Mouse (Mus musculus) intestine, postnatal 0 days (tissue): ENCODE results near the gene Tfam. TPM values are rescaled to one million over a fixed set of nuclear protein-coding genes. Genes with fewer than 3 reads are reported as not detected.
A peak's percentile ranks its signal among the peaks of the same experiment; 100 is the strongest.

Experiments
- ATAC-seq: fragments of 200-750 bp; cut with Nextera tagmentation; 2 replicates; pipeline ENCODE4 v1.8.0; 2017; ENCODE audit warnings: mild to moderate bottlenecking, moderate TSS enrichment, moderate library complexity
- H3K27ac ChIP-seq: fragments of 300-500 bp; sonication (generic); 2 replicates; pipeline ENCODE4 v1.5.1; 2014; ENCODE audit warnings: mild to moderate bottlenecking, low read depth, low read length, moderate library complexity
- H3K27me3 ChIP-seq: fragments of 300-500 bp; sonication (generic); replicated peaks from 2 replicates; pipeline ENCODE4 v1.6.1; 2014; ENCODE audit warnings: low read length, mixed read lengths; ENCODE audit not compliant: control insufficient read depth, insufficient read depth
- H3K36me3 ChIP-seq: fragments of 300-500 bp; sonication (generic); 2 replicates; pipeline ENCODE4 v1.6.1; 2014; ENCODE audit warnings: mild to moderate bottlenecking, moderate library complexity; ENCODE audit not compliant: control insufficient read depth, insufficient read depth
- H3K4me1 ChIP-seq: fragments of 300-500 bp; sonication (generic); replicated peaks from 2 replicates; pipeline ENCODE4 v1.6.1; 2014; ENCODE audit warnings: antibody characterized with exemption, low read length, mixed read lengths; ENCODE audit not compliant: control insufficient read depth, insufficient read depth
- H3K4me2 ChIP-seq: fragments of 300-500 bp; sonication (generic); replicated peaks from 2 replicates; pipeline ENCODE4 v1.6.1; 2014; ENCODE audit warnings: low read depth, mild to moderate bottlenecking, moderate library complexity
- H3K4me3 ChIP-seq: fragments of 300-500 bp; sonication (generic); 2 replicates; pipeline ENCODE4 v1.5.1; 2014; ENCODE audit warnings: low read depth, low read length
- H3K9ac ChIP-seq: fragments of 300-500 bp; sonication (generic); 2 replicates; pipeline ENCODE4 v1.6.1; 2014; ENCODE audit warnings: mild to moderate bottlenecking, low read depth, low read length
- H3K9me3 ChIP-seq: fragments of 300-500 bp; sonication (generic); 2 replicates; pipeline ENCODE4 v1.6.1; 2016; ENCODE audit warnings: mixed run types; ENCODE audit not compliant: control insufficient read depth
- CTCF ChIP-seq: sonication (generic); IDR thresholded peaks from 2 replicates; pipeline ENCODE4 v1.5.1; 2016; ENCODE audit warnings: low read depth, mild to moderate bottlenecking, control low read depth, antibody characterized with exemption, moderate library complexity
- WGBS: fragments of 180-500 bp; shearing (Covaris S2); extraction: QIAGEN DNeasy Blood & Tissue Kit; methylation state at CpG from one replicate; pipeline ENCODE4 v1.1.7; 2014; 5-methylcytosine and 5-hydroxymethylcytosine counted together
- polyA plus RNA-seq: library from polyadenylated mRNA; unstranded; fragments of >200 nt; fragmentation: Nextera tagmentation; extraction: Ambion mirVana; gene quantifications from 2 replicates; pipeline ENCODE4 v1.2.1, GENCODE M21; 2015

Tfam gene
- polyA plus RNA-seq, 1 experiment from 2014 or later: 37.7 TPM

- under 1% methylated on average over 67 of the region's 68 CpGs for WGBS
- Histone ChIP-seq H3K36me3 (peaks cover 21% of the 10 kb centered on the region), H3K4me1 (no peaks in the 10 kb centered on the region), H3K27ac (peak overlapping the region; percentile 63; the same call in 1 of the 2 replicates), H3K27me3 (no peaks in the 10 kb centered on the region), H3K4me2 (peak overlapping the region; percentile 71), H3K9me3 (no peaks in the 10 kb centered on the region), H3K9ac (peak overlapping the region; percentile 68), H3K4me3 (peak overlapping the region; percentile 80)
- peak; percentile 55 for TF ChIP-seq CTCF
- peak; percentile 98 for ATAC-seq
These were observed 402 bp downstream of the Tfam start for GRCm38 (mm10) chr10:71237516-71238239.

DNA sequence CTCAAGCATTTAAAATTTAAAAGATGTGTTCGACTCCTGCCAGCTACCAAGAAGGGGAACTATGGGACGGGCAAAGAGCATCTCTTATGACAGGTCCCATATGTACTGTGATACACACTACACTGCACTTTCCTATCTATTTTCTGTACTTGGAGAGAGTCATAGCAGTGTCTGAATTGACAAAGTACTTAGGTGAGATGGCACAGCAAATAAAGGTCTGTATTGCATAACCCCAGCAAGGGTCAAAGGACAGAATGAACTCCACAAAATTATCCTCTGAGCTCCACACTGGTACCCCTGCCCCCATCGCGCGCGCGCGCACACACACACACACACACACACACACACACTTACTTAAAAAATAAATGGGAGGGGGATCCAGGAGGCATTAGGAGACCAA is 4.0 kb downstream of the Tfam start:
- no peaks in the 10 kb centered on the region for H3K9me3 ChIP-seq
- H3K4me1 ChIP-seq: no peaks in the 10 kb centered on the region
- no peak for TF ChIP-seq CTCF
- no peak for ATAC-seq
- H3K27ac ChIP-seq: no peak overlapping the region
- H3K4me2 ChIP-seq: no peak overlapping the region
- no peak overlapping the region for H3K4me3 ChIP-seq
- no peaks in the 10 kb centered on the region for H3K27me3 ChIP-seq
- H3K36me3 ChIP-seq: peaks cover 32% of the 10 kb centered on the region
- no peak overlapping the region for H3K9ac ChIP-seq
- WGBS: 91% methylated on average over 8 of the region's 8 CpGs

DNA sequence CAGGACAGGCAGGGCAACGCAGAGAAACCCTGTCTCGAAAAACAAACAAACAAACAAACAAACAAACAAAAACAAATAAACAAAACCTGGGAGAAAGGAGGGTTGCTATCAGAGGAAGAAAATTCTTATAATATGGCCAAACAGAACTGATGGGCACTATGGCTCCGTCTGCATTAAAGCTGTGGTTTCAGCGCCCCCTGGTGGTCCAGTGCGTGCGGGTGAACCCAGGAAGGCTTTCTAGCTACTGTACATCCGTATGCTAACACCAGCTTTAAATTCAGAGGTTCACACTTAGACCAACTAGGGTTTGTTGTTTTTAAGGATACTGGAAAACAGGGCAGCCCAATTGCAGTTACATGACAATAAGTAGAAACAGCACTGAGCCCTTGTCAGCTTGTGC is 12.2 kb downstream of the Tfam start:
- Histone ChIP-seq H3K27ac (no peak overlapping the region), H3K27me3 (no peaks in the 10 kb centered on the region), H3K4me2 (no peak overlapping the region), H3K9ac (no peak overlapping the region), H3K4me3 (no peak overlapping the region), H3K36me3 (peaks cover 34% of the 10 kb centered on the region), H3K4me1 (no peaks in the 10 kb centered on the region), H3K9me3 (no peaks in the 10 kb centered on the region)
- WGBS: 39% methylated on average over 7 of the region's 7 CpGs
- TF ChIP-seq CTCF: peak; percentile 88
- ATAC-seq: no peak

GRCm38 (mm10) chr10:71223101-71223500 is 15.0 kb downstream of the Tfam start:
- Histone ChIP-seq H3K4me3 (no peak overlapping the region), H3K9ac (no peak overlapping the region), H3K4me1 (no peaks in the 10 kb centered on the region), H3K27me3 (no peaks in the 10 kb centered on the region), H3K36me3 (peaks cover 18% of the 10 kb centered on the region), H3K9me3 (no peaks in the 10 kb centered on the region), H3K27ac (no peak overlapping the region), H3K4me2 (no peak overlapping the region)
- WGBS: 91% methylated on average over 5 of the region's 5 CpGs
- no peak for ATAC-seq
- no peak for TF ChIP-seq CTCF

- Histone ChIP-seq H3K4me2 (no peak overlapping the region), H3K4me1 (no peaks in the 10 kb centered on the region), H3K27ac (no peak overlapping the region), H3K9ac (no peak overlapping the region), H3K36me3 (peaks cover 16% of the 10 kb centered on the region), H3K9me3 (no peaks in the 10 kb centered on the region), H3K27me3 (no peaks in the 10 kb centered on the region), H3K4me3 (no peak overlapping the region)
- no peak for ATAC-seq
- no peak for TF ChIP-seq CTCF
- 76% methylated on average over 2 of the region's 2 CpGs for WGBS
These were observed 15.4 kb downstream of the Tfam start for GRCm38 (mm10) chr10:71222639-71223038.

DNA sequence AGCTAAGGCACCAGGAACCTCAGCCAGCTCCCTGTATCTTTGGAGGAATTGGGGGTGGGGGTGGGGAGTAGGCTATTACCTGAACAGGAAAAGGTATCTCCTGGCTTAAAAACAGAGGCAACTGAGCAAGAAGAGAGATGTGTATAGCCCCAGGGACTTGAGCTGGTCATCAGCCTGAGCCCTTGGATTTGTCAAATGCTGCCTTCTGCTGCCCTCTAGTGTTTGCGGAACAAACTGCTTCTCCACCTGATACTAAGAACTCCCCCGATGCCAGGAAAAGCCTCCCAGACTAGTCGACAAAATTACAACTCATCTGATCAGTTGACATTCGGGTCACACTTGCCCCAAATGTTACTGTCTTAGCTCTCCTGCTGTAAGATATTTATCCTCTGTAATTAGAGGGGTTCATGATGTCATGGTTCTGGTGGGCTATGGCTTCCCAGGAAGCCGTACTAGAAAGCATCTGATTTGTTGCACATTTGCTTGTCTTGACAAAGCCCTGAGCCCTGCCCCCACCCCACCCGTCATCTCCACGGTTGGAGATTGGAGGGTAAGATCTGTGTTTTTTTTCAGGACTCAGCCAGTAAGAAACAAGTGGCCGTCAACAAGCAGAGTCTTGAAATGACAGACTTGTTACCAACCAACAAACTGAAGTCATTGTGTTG is 19.7 kb downstream of the Tfam start:
- peak; percentile 91 for TF ChIP-seq CTCF
- WGBS: 16% methylated on average over 8 of the region's 8 CpGs
- H3K4me2 ChIP-seq: no peak overlapping the region
- H3K9ac ChIP-seq: no peak overlapping the region
- no peak overlapping the region for H3K27ac ChIP-seq
- no peaks in the 10 kb centered on the region for H3K9me3 ChIP-seq
- H3K4me1 ChIP-seq: no peaks in the 10 kb centered on the region
- peak; percentile 36; the same call in 1 of the 2 replicates for ATAC-seq
- no peaks in the 10 kb centered on the region for H3K27me3 ChIP-seq
- no peak overlapping the region for H3K4me3 ChIP-seq
- H3K36me3 ChIP-seq: no peaks in the 10 kb centered on the region; the same call in 1 of the 2 replicates
